Comparison of ENCODE assay signal across 9 mouse cellular contexts in the genomic region with DNA sequence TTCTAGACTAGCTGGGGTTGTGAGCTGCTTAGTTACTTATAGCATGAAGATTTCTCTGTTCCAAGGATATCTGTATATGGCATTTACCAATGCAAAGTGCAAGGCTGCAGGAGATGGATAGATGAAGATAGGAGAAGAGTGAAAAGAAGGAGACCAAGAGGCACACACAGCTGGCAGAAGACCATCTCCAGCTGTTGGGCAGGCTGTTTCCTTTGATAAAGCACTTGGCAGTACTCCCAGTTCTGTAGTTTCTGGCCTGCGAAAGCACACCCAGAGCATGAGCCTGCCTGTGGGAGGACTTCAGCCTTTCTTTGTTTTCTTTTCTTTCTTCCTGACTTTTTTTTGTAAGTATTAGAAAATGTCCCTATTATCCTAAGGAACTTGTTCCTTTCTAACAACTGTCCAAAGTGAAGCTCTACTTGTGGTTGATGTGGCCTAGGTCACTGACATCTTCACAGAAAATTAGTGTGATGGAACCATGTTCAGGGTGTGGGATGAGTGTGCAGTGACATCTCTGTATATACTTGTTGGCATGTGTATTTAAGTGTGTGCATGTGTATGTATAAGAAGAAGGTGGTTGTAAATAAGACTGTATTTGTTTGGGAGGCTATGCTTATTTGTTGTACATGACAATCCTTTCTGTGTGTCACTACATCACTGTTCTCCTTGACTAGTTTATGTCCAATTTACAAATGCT. TPM values are rescaled to one million over a fixed set of nuclear protein-coding genes. Genes with fewer than 3 reads are reported as not detected.
A peak's percentile ranks its signal among the peaks of the same experiment; 100 is the strongest.
DNase-seq lines count a peak whose midpoint lies in the region; ATAC-seq lines count a peak whose summit lies in the region.
"Had no signal": no experiment of that assay in that cellular context is flagged by ENCODE, and none has a peak within 500 bp of the region (broad histone marks: within the 10 kb centered on the region; RNA-seq: fewer than 3 reads in every experiment).

No protein-coding gene starts in this region.

- no peak overlapping the region for H3K4me2 ChIP-seq in heart, embryonic 13.5 days
- no peak overlapping the region for H3K4me2 ChIP-seq in lung, embryonic 15.5 days
- no peak overlapping the region for H3K4me2 ChIP-seq in forebrain, embryonic 16.5 days (ENCODE audit: low read length)

- ATAC-seq in heart, embryonic 13.5 days (ENCODE audit: extremely low read depth, insufficient number of reproducible peaks, low FRiP score, low TSS enrichment) = no peak
- ATAC-seq in lung, embryonic 15.5 days (ENCODE audit: borderline replicate concordance, extremely low read depth, low FRiP score, low TSS enrichment) = peak; percentile 62; the same call in 1 of the 2 replicates
- ATAC-seq in forebrain, embryonic 16.5 days = no peak

- peaks cover 26% of the 10 kb centered on the region for H3K4me1 ChIP-seq in heart, embryonic 13.5 days
- peaks cover 15% of the 10 kb centered on the region; the same call in 1 of the 2 replicates for H3K4me1 ChIP-seq in lung, embryonic 15.5 days
- H3K4me1 ChIP-seq in forebrain, embryonic 16.5 days (replicated peaks; ENCODE audit: control insufficient read depth, insufficient read depth, low read length) = no peaks in the 10 kb centered on the region

- peaks cover 16% of the 10 kb centered on the region; the same call in 1 of the 2 replicates for H3K27me3 ChIP-seq in heart, embryonic 13.5 days (replicated peaks)
- H3K27me3 ChIP-seq in lung, embryonic 15.5 days = peaks cover 18% of the 10 kb centered on the region; the same call in 1 of the 2 replicates
- H3K27me3 ChIP-seq in forebrain, embryonic 16.5 days (replicated peaks; ENCODE audit: control insufficient read depth, insufficient read depth, low read length) = peaks cover 32% of the 10 kb centered on the region

- H3K27ac ChIP-seq in heart, embryonic 13.5 days (replicated peaks) = peak overlapping the region; percentile 39; the same call in 1 of the 2 replicates
- H3K27ac ChIP-seq in lung, embryonic 15.5 days = peak overlapping the region; percentile 33; the same call in 1 of the 2 replicates
- H3K27ac ChIP-seq in forebrain, embryonic 16.5 days (ENCODE audit: low read length) = no peak overlapping the region

- H3K4me3 ChIP-seq in heart, embryonic 13.5 days = no peak overlapping the region
- H3K4me3 ChIP-seq in lung, embryonic 15.5 days = no peak overlapping the region
- H3K4me3 ChIP-seq in forebrain, embryonic 16.5 days (replicated peaks; ENCODE audit: low read length) = no peak overlapping the region

- WGBS in heart, embryonic 13.5 days = 19% methylated on average over 1 of the region's 1 CpGs
- WGBS in lung, embryonic 15.5 days = 30% methylated on average over 1 of the region's 1 CpGs
- 47% methylated on average over 1 of the region's 1 CpGs for WGBS in forebrain, embryonic 16.5 days

- 0 out of 2 replicates have a peak, but pooled peaks cover 2% of the 10 kb centered on the region for H3K36me3 ChIP-seq in heart, embryonic 13.5 days
- H3K36me3 ChIP-seq in lung, embryonic 15.5 days = no peaks in the 10 kb centered on the region
- no peaks in the 10 kb centered on the region for H3K36me3 ChIP-seq in forebrain, embryonic 16.5 days (ENCODE audit: control insufficient read depth, insufficient read depth)

- no peaks in the 10 kb centered on the region for H3K9me3 ChIP-seq in heart, embryonic 13.5 days
- H3K9me3 ChIP-seq in lung, embryonic 15.5 days = no peaks in the 10 kb centered on the region
- no peaks in the 10 kb centered on the region for H3K9me3 ChIP-seq in forebrain, embryonic 16.5 days (ENCODE audit: control insufficient read depth, low read length)

- DNase-seq in gastrocnemius, adult 18-20 months (ENCODE audit: low spot score) = peak; percentile 63
- DNase-seq in gastrocnemius, postnatal 10 days = no peak
- peak; percentile 84 for DNase-seq in 416B (ENCODE audit: low read depth)
- no peak for DNase-seq in frontal cortex, adult 2 months (ENCODE audit: extremely low spot score in 1 of 2, low spot score in 1 of 2)
- DNase-seq in c-Kit-positive CD71-positive TER-119-positive erythroid progenitor cells, embryonic 14.5 days (ENCODE audit: low spot score) = no peak
- DNase-seq: layer of hippocampus, postnatal 36 days had no signal

- H3K9ac ChIP-seq in heart, embryonic 13.5 days = no peak overlapping the region
- H3K9ac ChIP-seq in lung, embryonic 15.5 days = no peak overlapping the region
- no peak overlapping the region for H3K9ac ChIP-seq in forebrain, embryonic 16.5 days (replicated peaks; ENCODE audit: low read depth, low read length)

RNA-seq across cellular contexts. Expression of gene Tsc22d3, which starts 32.6 kb away (rescaled TPM):
- 100 to 1,000 TPM; 239 to 501 TPM for total RNA-seq in gastrocnemius, adult 18-20 months (2021)
- total RNA-seq in gastrocnemius, postnatal 10 days (2021) = 100 to 1,000 TPM; 105 to 153 TPM
- 163 and 212 TPM in 2 replicates for polyA plus RNA-seq in heart, embryonic 13.5 days (2015; fragmentation: Nextera tagmentation; extraction: Ambion mirVana)
- 103 and 111 TPM in 2 replicates for polyA plus RNA-seq in lung, embryonic 15.5 days (2015; fragmentation: Nextera tagmentation; extraction: Ambion mirVana)
- 101 and 104 TPM in 2 replicates for polyA plus RNA-seq in forebrain, embryonic 16.5 days (2015; fragmentation: Nextera tagmentation; extraction: Ambion mirVana)
- 68.3 and 92.5 TPM in 2 replicates for polyA plus RNA-seq in frontal cortex, adult 2 months (2012; rRNA removed)

Comparison
In these comparisons a context has a peak if more than half of its experiments do, and no peak if none do; other contexts are left out.
1. DNase-seq: peak in gastrocnemius, adult 18-20 months (single experiment) and 416B (single experiment); none in gastrocnemius, postnatal 10 days (single experiment), frontal cortex, adult 2 months (0 of 2) and c-Kit-positive CD71-positive TER-119-positive erythroid progenitor cells, embryonic 14.5 days (single experiment).